Mouse (Mus musculus) midbrain, postnatal 0 days (tissue): Measurements from ENCODE around the gene Tlk1. TPM values are rescaled to one million over a fixed set of nuclear protein-coding genes. Genes with fewer than 3 reads are reported as not detected.
"Not testable (repeated sequence)": the region's sequence is repeated elsewhere in the genome, so short reads cannot be mapped to it uniquely, and the experiment has no call there.

Experiments
- ATAC-seq: fragments of 200-750 bp; cut with Nextera tagmentation; 2 replicates; pipeline ENCODE4 v1.8.0; 2017; ENCODE audit warnings: moderate number of reproducible peaks, mild to moderate bottlenecking, moderate TSS enrichment, moderate library complexity; ENCODE audit not compliant: low FRiP score
- DNase-seq: peaks from one replicate; pipeline ENCODE4 v3.0.0-alpha.2; 2015; ENCODE audit warnings: low spot score
- H3K27ac ChIP-seq: fragments of 300-500 bp; sonication (generic); 2 replicates; pipeline ENCODE4 v1.5.1; 2014; ENCODE audit warnings: low read depth, mild to moderate bottlenecking, low read length, mixed read lengths
- H3K27me3 ChIP-seq: fragments of 300-500 bp; sonication (generic); 2 replicates; pipeline ENCODE4 v1.6.1; 2014; ENCODE audit warnings: low read length, control low read depth, mixed read lengths; ENCODE audit not compliant: insufficient read depth
- H3K36me3 ChIP-seq: fragments of 300-500 bp; sonication (generic); 2 replicates; pipeline ENCODE4 v1.6.1; 2014; ENCODE audit warnings: low read length, control low read depth, mixed read lengths; ENCODE audit not compliant: insufficient read depth
- H3K4me1 ChIP-seq: fragments of 300-500 bp; sonication (generic); 2 replicates; pipeline ENCODE4 v1.6.1; 2014; ENCODE audit warnings: mild to moderate bottlenecking, control low read depth, antibody characterized with exemption, low read length, mixed read lengths; ENCODE audit not compliant: insufficient read depth
- H3K4me2 ChIP-seq: fragments of 300-500 bp; sonication (generic); 2 replicates; pipeline ENCODE4 v1.6.1; 2014; ENCODE audit warnings: low read depth, mild to moderate bottlenecking, low read length, mixed read lengths; ENCODE audit not compliant: poor library complexity, severe bottlenecking
- H3K4me3 ChIP-seq: fragments of 300-500 bp; sonication (generic); 2 replicates; pipeline ENCODE4 v1.5.1; 2014; ENCODE audit warnings: low read depth, mild to moderate bottlenecking, low read length, moderate library complexity
- H3K9ac ChIP-seq: fragments of 300-500 bp; sonication (generic); replicated peaks from 2 replicates; pipeline ENCODE4 v1.6.1; 2014; ENCODE audit warnings: mild to moderate bottlenecking, low read length, moderate library complexity, mixed read lengths; ENCODE audit not compliant: poor library complexity, severe bottlenecking
- H3K9me3 ChIP-seq: fragments of 300-500 bp; sonication (generic); 2 replicates; pipeline ENCODE4 v1.6.1; 2016; ENCODE audit warnings: low read length, control low read depth
- CTCF ChIP-seq: IDR thresholded peaks from 2 replicates; pipeline ENCODE4 v1.5.1; 2016; ENCODE audit warnings: antibody characterized with exemption, mild to moderate bottlenecking
- WGBS: fragments of 180-500 bp; shearing (Covaris S2); extraction: QIAGEN DNeasy Blood & Tissue Kit; methylation state at CpG from one replicate; pipeline ENCODE4 v1.1.7; 2014; 5-methylcytosine and 5-hydroxymethylcytosine counted together
- polyA plus RNA-seq: library from polyadenylated mRNA; unstranded; fragments of >200 nt; fragmentation: Nextera tagmentation; extraction: Ambion mirVana; gene quantifications from 2 replicates; pipeline ENCODE4 v1.2.1, GENCODE M21; 2015
- total RNA-seq: library from RNA; depleted of rRNA; stranded (reverse); fragments of >200 nt; gene quantifications from 2 replicates; pipeline ENCODE4 v1.2.3, GENCODE M21; 2014

Gene Tlk1
- total and polyA plus RNA-seq, 2 experiments from 2014 or later: 22.1 to 25.0 TPM

DNA sequence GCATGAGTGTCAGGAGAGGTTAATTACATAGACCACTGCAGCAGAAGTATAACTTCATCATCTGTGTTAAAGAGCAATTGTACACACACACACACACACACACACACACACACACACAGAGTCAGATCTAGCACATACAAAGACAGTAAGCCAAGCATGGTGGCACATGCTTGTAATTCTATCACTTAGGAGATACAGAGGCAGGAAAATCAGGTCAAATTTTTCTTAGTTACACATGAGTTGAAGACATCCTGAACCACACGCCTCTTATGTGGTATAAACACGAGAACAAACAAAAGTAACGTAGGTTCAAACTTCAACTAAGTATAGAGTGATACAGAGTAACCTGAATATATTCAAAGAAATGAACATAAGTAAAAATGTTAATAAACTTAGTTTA, 15.6 kb downstream of the Tlk1 start:
- no peaks in the 10 kb centered on the region for H3K36me3 ChIP-seq
- H3K27me3 ChIP-seq: no peaks in the 10 kb centered on the region
- H3K9ac ChIP-seq: no peak overlapping the region
- H3K4me1 ChIP-seq: no peaks in the 10 kb centered on the region
- no peaks in the 10 kb centered on the region for H3K9me3 ChIP-seq
- no peak overlapping the region for H3K27ac ChIP-seq
- no peak for TF ChIP-seq CTCF
- H3K4me3 ChIP-seq: no peak overlapping the region
- H3K4me2 ChIP-seq: no peak overlapping the region
- 91% methylated on average over 3 of the region's 3 CpGs for WGBS
- no peak for DNase-seq
- ATAC-seq: no peak

DNA sequence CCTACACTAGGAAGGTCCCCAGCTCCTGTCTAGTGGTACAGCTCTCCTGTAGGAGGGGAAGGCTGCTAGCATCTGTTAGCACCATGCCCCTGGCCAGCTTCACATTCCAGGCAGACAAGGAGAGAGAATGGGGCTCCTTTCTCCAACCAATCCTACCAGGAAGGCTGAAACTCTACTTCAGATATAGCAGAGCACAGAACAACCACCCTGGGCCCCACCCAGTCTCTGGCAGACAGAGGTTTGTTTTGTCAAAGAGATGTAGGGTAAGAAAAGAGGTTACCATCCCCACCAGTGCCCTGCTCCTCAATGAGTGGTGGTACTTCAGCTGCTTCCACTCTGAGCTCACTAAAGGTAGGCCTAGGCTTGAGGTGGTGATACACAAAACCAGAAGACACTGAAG, 16.8 kb downstream of the Tlk1 start:
- TF ChIP-seq CTCF: no peak
- no peaks in the 10 kb centered on the region for H3K36me3 ChIP-seq
- no peak overlapping the region for H3K4me3 ChIP-seq

DNA sequence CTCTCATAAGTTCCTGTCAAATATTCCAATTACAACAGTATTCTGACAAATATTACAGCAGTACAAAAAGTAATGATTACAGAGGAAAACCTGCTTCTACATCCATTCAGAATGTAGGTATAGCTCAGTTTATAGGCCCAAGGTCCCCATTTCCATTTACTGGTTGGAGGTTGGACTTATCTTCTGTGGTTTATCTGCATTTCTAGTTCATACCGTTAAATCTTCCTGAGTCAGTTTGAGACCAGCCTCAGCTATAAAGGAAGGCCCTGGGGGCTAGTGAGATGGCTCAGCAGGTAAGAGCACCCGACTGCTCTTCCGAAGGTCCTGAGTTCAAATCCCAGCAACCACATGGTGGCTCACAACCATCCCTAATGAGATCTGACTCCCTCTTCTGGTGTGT, 17.9 kb downstream of the Tlk1 start:
- H3K27me3 ChIP-seq, H3K36me3 ChIP-seq, H3K4me1 ChIP-seq, H3K9me3 ChIP-seq, ATAC-seq, DNase-seq, H3K4me2 ChIP-seq, H3K4me3 ChIP-seq, H3K27ac ChIP-seq, H3K9ac ChIP-seq: not testable (repeated sequence)
- 90% methylated on average over 3 of the region's 3 CpGs for WGBS

More for the DNA sequence above, 16.8 kb downstream of the Tlk1 start:
- Histone ChIP-seq H3K9me3 (no peaks in the 10 kb centered on the region), H3K27ac (no peak overlapping the region), H3K9ac (no peak overlapping the region), H3K27me3 (no peaks in the 10 kb centered on the region), H3K4me2 (no peak overlapping the region), H3K4me1 (no peaks in the 10 kb centered on the region)
- ATAC-seq: no peak
- no peak for DNase-seq

DNA sequence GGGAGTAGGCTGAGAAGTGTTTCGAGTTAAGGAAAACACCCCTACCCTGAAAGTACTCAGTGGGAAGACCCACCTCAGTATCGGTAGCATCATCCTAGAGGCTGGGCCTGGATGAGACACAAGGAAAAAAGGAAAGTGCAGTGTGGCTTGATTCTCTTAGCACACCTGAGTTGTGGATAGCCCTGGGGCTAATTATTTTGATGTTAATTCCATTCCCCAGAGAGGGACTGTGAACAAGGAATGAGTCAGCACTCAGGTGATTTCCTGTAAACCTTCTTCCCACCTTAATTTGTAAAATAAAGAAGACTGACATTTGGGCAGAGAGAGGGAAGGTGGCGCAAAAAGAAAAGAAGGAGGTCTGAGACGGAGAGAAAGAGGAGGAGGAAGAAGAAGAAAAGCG, 19.5 kb downstream of the Tlk1 start:
- Histone ChIP-seq H3K4me1 (no peaks in the 10 kb centered on the region), H3K4me3 (no peak overlapping the region), H3K27me3 (no peaks in the 10 kb centered on the region), H3K4me2 (no peak overlapping the region), H3K27ac (no peak overlapping the region), H3K9me3 (no peaks in the 10 kb centered on the region), H3K9ac (no peak overlapping the region), H3K36me3 (no peaks in the 10 kb centered on the region)
- no peak for ATAC-seq
- TF ChIP-seq CTCF: no peak
- 91% methylated on average over 5 of the region's 5 CpGs for WGBS
- no peak for DNase-seq

DNA sequence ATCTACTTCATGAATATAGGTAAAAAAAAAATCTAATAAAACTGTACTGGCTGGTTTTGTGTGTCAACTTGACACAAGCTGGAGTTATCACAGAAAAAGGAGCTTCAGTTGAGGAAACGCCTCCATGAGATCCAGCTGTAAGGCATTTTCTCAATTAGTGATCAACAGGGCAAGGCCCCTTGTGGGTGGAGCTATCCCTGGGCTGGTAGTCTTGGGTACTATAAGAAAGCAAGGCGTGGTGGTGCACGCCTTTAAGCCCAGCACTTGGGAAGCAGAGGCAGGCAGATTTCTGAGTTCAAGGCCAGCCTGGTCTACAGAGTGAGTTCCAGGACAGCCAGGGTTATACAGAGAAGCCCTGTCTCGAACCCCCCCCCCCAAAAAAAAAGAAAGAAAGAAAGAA, 21.8 kb downstream of the Tlk1 start:
- not testable (repeated sequence) for ATAC-seq, H3K4me1 ChIP-seq, H3K4me3 ChIP-seq, H3K4me2 ChIP-seq, DNase-seq, H3K27ac ChIP-seq, H3K9ac ChIP-seq, H3K36me3 ChIP-seq, H3K9me3 ChIP-seq, H3K27me3 ChIP-seq
- 93% methylated on average over 4 of the region's 4 CpGs for WGBS

DNA sequence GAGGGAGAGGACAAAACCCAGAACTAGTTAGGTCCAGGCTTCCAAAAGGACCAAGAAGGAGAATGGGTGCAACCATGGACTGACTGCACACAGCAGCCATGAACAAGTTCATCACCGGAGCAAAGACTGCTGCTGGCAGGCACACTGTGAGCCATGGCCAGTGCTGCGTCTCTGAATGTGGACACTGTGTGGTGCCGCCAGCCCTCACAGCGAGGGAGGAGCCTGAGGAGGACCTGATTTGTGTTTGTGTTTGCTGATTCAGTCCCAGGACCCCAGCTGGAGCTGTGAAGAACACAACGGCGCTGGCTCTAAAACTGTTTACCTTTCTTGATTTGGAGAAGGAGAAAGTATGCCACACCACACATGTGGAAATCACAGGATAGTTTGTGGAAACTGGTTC, 22.9 kb downstream of the Tlk1 start:
- Histone ChIP-seq H3K27me3 (no peaks in the 10 kb centered on the region), H3K36me3 (no peaks in the 10 kb centered on the region), H3K4me2 (no peak overlapping the region), H3K9me3 (no peaks in the 10 kb centered on the region), H3K27ac (no peak overlapping the region), H3K4me3 (no peak overlapping the region), H3K4me1 (no peaks in the 10 kb centered on the region), H3K9ac (no peak overlapping the region)
- 46% methylated on average over 6 of the region's 6 CpGs for WGBS
- peak; percentile 11 for DNase-seq
- TF ChIP-seq CTCF: no peak
- no peak for ATAC-seq

DNA sequence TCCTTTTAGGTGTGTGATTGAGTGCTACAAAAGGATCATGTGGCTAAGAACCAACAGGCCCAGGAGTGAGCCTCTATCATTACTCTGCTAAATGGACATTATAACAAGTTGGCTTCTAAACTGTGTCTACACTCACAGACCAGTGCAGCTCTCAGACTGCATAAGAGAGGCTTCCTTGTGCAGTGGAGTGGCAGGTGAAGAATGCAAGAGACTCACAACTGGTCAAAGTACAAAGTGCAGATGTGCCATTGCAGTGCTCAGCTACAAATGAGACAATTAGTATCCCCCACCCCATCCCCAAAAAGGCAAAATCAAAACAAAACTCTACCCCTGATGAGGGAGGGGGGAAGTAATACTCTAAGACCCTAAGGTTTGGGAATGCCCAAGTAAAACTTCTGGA, 24.0 kb downstream of the Tlk1 start:
- TF ChIP-seq CTCF: no peak
- Histone ChIP-seq H3K4me2 (no peak overlapping the region), H3K4me3 (no peak overlapping the region), H3K9ac (no peak overlapping the region), H3K27me3 (no peaks in the 10 kb centered on the region), H3K9me3 (no peaks in the 10 kb centered on the region), H3K4me1 (no peaks in the 10 kb centered on the region), H3K27ac (no peak overlapping the region), H3K36me3 (no peaks in the 10 kb centered on the region)
- no peak for ATAC-seq
- DNase-seq: no peak
